27 mouse cellular contexts compared by ENCODE assay signal in the genomic region with DNA sequence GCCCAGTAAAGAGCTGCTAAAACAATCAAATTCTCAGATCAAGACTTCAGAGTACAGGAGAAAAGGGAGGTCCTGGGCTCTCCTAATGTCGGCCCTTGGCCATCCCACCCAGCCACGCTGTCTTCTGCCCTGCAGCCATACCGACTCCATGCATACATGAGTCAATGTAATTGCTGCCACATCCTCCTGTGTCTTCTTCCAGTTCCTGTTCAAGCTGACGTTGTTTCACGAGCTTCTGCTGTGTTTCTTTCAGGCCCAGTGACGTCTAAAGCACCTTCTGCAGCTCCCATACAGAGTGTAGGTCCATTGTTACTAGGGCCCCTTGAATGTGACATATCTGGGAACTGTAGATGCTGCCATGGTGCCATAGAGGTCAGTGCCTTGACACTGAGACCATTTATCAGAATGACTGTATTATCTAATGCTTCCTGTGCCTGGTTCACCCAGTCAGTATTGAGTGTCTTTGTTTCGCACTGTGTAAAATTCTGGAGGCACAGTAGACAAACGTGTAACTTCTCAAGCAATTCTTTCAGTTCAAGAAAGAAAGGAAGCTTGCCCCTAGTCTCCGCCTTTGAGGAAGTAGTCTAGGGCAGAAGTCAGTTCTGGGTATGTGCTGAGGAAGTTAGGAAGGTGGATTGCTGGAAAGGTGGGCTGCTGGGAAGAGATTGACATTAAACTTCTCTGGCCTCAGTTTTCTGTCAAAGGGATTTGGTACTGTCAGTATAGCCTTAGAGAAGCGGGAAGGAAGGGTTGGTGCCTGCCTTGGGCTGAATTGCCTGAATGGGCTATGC.
DNase-seq lines count a peak whose midpoint lies in the region; ATAC-seq and TF ChIP-seq lines count a peak whose summit lies in the region.
"Had no signal": no experiment of that assay in that cellular context is flagged by ENCODE, and none has a peak within 500 bp of the region (broad histone marks: within the 10 kb centered on the region; RNA-seq: fewer than 3 reads in every experiment).

No protein-coding gene starts in this region.

- TF ChIP-seq POLR2A in bone marrow macrophage, adult 2 months (IDR thresholded peaks at IDR 0.05; ENCODE audit: borderline replicate concordance, low read depth, low read length): no peak

- H3K27me3 ChIP-seq in kidney, embryonic 14.5 days (ENCODE audit: control insufficient read depth, insufficient read depth, low read length): no peaks in the 10 kb centered on the region
- H3K27me3 ChIP-seq: forebrain, embryonic 12.5 days; hindbrain, embryonic 13.5 days; limb, embryonic 12.5 days; neural tube, embryonic 12.5 days; Patski had no signal

- H3K9me3 ChIP-seq in kidney, embryonic 14.5 days (ENCODE audit: control insufficient read depth, low read length): no peaks in the 10 kb centered on the region
- H3K9me3 ChIP-seq: embryonic facial prominence, embryonic 10.5 days; forebrain, embryonic 12.5 days; hindbrain, embryonic 13.5 days; limb, embryonic 12.5 days; neural tube, embryonic 12.5 days had no signal

- peaks cover 14% of the 10 kb centered on the region; the same call in 1 of the 2 replicates for H3K36me3 ChIP-seq in kidney, embryonic 14.5 days (ENCODE audit: control insufficient read depth, insufficient read depth, low read length)

- peak; percentile 56 for ATAC-seq in kidney, embryonic 14.5 days (ENCODE audit: low FRiP score, low TSS enrichment)
- ATAC-seq in megakaryocyte progenitor cell, adult 5-6 weeks (replicated peaks; ENCODE audit: poor library complexity): peak; percentile 56
- no peak for ATAC-seq in frontal cortex, adult (ENCODE audit: low TSS enrichment)
- ATAC-seq: inflammation-experienced regulatory T-cells, adult 6 months; Patski had no signal

- WGBS in kidney, embryonic 14.5 days: 64% methylated on average over 10 of the region's 10 CpGs

- no peak overlapping the region for H3K27ac ChIP-seq in kidney, embryonic 14.5 days (ENCODE audit: low read depth, low read length)
- peak overlapping the region; percentile 35 for H3K27ac ChIP-seq in bone marrow macrophage, adult 2 months (ENCODE audit: insufficient read depth, low read depth, low read length)
- H3K27ac ChIP-seq: embryonic facial prominence, embryonic 10.5 days; forebrain, embryonic 12.5 days; hindbrain, embryonic 13.5 days; limb, embryonic 12.5 days; neural tube, embryonic 12.5 days had no signal

- no peak overlapping the region for H3K4me3 ChIP-seq in kidney, embryonic 14.5 days (ENCODE audit: low read length)
- no peak overlapping the region for H3K4me3 ChIP-seq in bone marrow macrophage, adult 2 months (ENCODE audit: insufficient read depth, low read length)
- H3K4me3 ChIP-seq: embryonic facial prominence, embryonic 10.5 days; forebrain, embryonic 12.5 days; hindbrain, embryonic 13.5 days; limb, embryonic 12.5 days; neural tube, embryonic 12.5 days had no signal

- no peak overlapping the region for H3K9ac ChIP-seq in kidney, embryonic 14.5 days (ENCODE audit: low read depth, low read length)
- H3K9ac ChIP-seq: forebrain, embryonic 12.5 days; hindbrain, embryonic 13.5 days; limb, embryonic 12.5 days; neural tube, embryonic 12.5 days had no signal

- no peaks in the 10 kb centered on the region for H3K4me1 ChIP-seq in kidney, embryonic 14.5 days (ENCODE audit: control insufficient read depth, insufficient read depth, low read length)
- peaks cover 22% of the 10 kb centered on the region for H3K4me1 ChIP-seq in bone marrow macrophage, adult 2 months (ENCODE audit: control insufficient read depth, insufficient read depth, low read length)
- H3K4me1 ChIP-seq: embryonic facial prominence, embryonic 10.5 days; forebrain, embryonic 12.5 days; hindbrain, embryonic 13.5 days; limb, embryonic 12.5 days; neural tube, embryonic 12.5 days had no signal

- no peak overlapping the region for H3K4me2 ChIP-seq in kidney, embryonic 14.5 days (replicated peaks; ENCODE audit: low read depth, low read length)
- H3K4me2 ChIP-seq: forebrain, embryonic 12.5 days; heart, embryonic 11.5 days; hindbrain, embryonic 13.5 days; limb, embryonic 12.5 days; midbrain, embryonic 11.5 days; neural tube, embryonic 12.5 days had no signal

- TF ChIP-seq CTCF in bone marrow macrophage, adult 2 months (IDR thresholded peaks at IDR 0.05; ENCODE audit: low read depth, low read length): no peak

- no peak for DNase-seq in kidney, adult 11 months
- peak; percentile 14 for DNase-seq in 416B (ENCODE audit: low read depth)
- DNase-seq in urinary bladder, postnatal 14 days (ENCODE audit: low spot score): no peak
- DNase-seq: adrenal gland, postnatal 14 days; cerebellum, adult 11 months; cerebellum, postnatal 25 days; gastrocnemius, postnatal 14 days; heart, postnatal 10 days; kidney, adult 8-10 months; kidney, postnatal 4 days; lung, adult 18-20 months; lung, postnatal 14 days; right cerebral cortex, adult 18-20 months; thymus, postnatal 4 days had no signal
